Mouse (Mus musculus): Measurements from ENCODE around the gene Cldn18.

- TF ChIP-seq CTCF (IDR thresholded peaks at IDR 0.05; ENCODE audit: extremely low read depth, insufficient read length, insufficient replicate concordance, low read depth, low read length), result no peak
- TF ChIP-seq POLR2A (IDR thresholded peaks at IDR 0.05; ENCODE audit: low read depth, low read length), result no peak
These were observed 49.5 kb downstream of the Cldn18 start for GRCm38 (mm10) chr9:99667596-99667995.

Data from small intestine, adult 2 months (tissue).